Mouse (Mus musculus) limb, embryonic 14.5 days (tissue): Measurements from ENCODE around the gene Cd82. TPM values are rescaled to one million over a fixed set of nuclear protein-coding genes. Genes with fewer than 3 reads are reported as not detected.

Source experiments
- ATAC-seq: fragments of 200-750 bp; cut with Nextera tagmentation; 2 replicates; pipeline ENCODE4 v1.8.0; 2017; ENCODE audit warnings: low read depth, moderate number of reproducible peaks, moderate TSS enrichment; ENCODE audit not compliant: low FRiP score
- DNase-seq: peaks from one replicate; pipeline ENCODE4 v3.0.0-alpha.2; 2015; ENCODE audit warnings: low spot score
- H3K27ac ChIP-seq: fragments of 300-500 bp; sonication (generic); replicated peaks from 2 replicates; pipeline ENCODE4 v1.5.1; 2014; ENCODE audit warnings: low read depth, mild to moderate bottlenecking, low read length, moderate library complexity, mixed read lengths
- H3K27me3 ChIP-seq: fragments of 300-500 bp; sonication (generic); 2 replicates; pipeline ENCODE4 v1.6.1; 2014; ENCODE audit warnings: low read length, mixed read lengths; ENCODE audit not compliant: control insufficient read depth, insufficient read depth
- H3K36me3 ChIP-seq: fragments of 300-500 bp; sonication (generic); 2 replicates; pipeline ENCODE4 v1.6.1; 2014; ENCODE audit warnings: mild to moderate bottlenecking, low read length, moderate library complexity, mixed read lengths; ENCODE audit not compliant: control insufficient read depth, insufficient read depth
- H3K4me1 ChIP-seq: fragments of 300-500 bp; sonication (generic); 2 replicates; pipeline ENCODE4 v1.6.1; 2014; ENCODE audit warnings: antibody characterized with exemption, low read length, mixed read lengths; ENCODE audit not compliant: control insufficient read depth, insufficient read depth
- H3K4me2 ChIP-seq: fragments of 300-500 bp; sonication (generic); replicated peaks from 2 replicates; pipeline ENCODE4 v1.6.1; 2014; ENCODE audit warnings: low read depth, mild to moderate bottlenecking, low read length, moderate library complexity; ENCODE audit not compliant: severe bottlenecking
- H3K4me3 ChIP-seq: fragments of 300-500 bp; sonication (generic); replicated peaks from 2 replicates; pipeline ENCODE4 v1.5.1; 2014; ENCODE audit warnings: low read length
- H3K9ac ChIP-seq: fragments of 300-500 bp; sonication (generic); 2 replicates; pipeline ENCODE4 v1.6.1; 2014; ENCODE audit warnings: mild to moderate bottlenecking, low read depth, low read length, moderate library complexity; ENCODE audit not compliant: severe bottlenecking
- H3K9me3 ChIP-seq: fragments of 300-500 bp; sonication (generic); 2 replicates; pipeline ENCODE4 v1.6.1; 2016; ENCODE audit warnings: low read length; ENCODE audit not compliant: control insufficient read depth
- POLR2A ChIP-seq: fragments of 200-500 bp; IDR thresholded peaks from 2 replicates; pipeline ENCODE4 v1.8.0; 2012; ENCODE audit warnings: inconsistent platforms, mild to moderate bottlenecking, moderate library complexity, borderline replicate concordance; ENCODE audit not compliant: insufficient read depth, insufficient read length; ENCODE audit errors: extremely low read depth
- WGBS: fragments of 180-500 bp; shearing (Covaris S2); extraction: QIAGEN DNeasy Blood & Tissue Kit; methylation state at CpG from one replicate; pipeline ENCODE4 v1.1.7; 2014; 5-methylcytosine and 5-hydroxymethylcytosine counted together
- microRNA-seq: library from miRNA; unstranded; fragments of <30 nt; microRNA quantifications from one replicate; pipeline ENCODE4, GENCODE M21; 2016
- polyA plus RNA-seq, 2 experiments: library from polyadenylated mRNA; depleted of rRNA in 1 of 2; stranded (reverse) in 1 of 2; unstranded in 1 of 2; fragments of >200 nt; fragmentation: Nextera tagmentation in 1 of 2; extraction: Ambion mirVana in 1 of 2; gene quantifications; 2 replicates each; pipeline versions ENCODE4 v1.2.1 to v1.2.3; 2012 to 2014

Cd82 gene
- polyA plus RNA-seq, 2 experiments = 32.9 to 56.6 TPM

DNA sequence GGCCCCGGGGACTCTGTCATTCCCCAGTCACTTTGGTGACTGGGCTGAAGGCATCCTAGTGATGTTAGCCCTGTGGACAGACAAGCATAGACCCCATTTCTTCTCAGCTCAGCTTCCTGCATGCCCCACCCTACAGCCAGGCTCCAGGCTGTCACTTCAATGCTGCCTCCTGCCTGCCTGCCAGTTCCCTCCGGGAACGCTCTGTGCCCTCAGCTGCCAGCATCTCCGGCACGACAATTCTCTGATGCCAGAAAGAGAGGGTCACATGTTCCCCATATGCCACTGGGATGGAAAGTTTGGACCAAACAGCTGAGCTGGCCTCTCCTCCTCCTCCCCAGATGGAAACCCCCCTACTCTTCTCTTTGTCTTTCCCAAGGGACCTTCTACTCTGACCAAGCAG, 79.1 kb downstream of the Cd82 start:
- H3K27ac ChIP-seq = no peak overlapping the region
- no peaks in the 10 kb centered on the region for H3K4me1 ChIP-seq
- no peak for ATAC-seq
- no peak for TF ChIP-seq POLR2A
- DNase-seq = no peak
- 83% methylated on average over 5 of the region's 5 CpGs for WGBS
- no peaks in the 10 kb centered on the region for H3K36me3 ChIP-seq
- no peaks in the 10 kb centered on the region for H3K27me3 ChIP-seq
- no peak overlapping the region for H3K4me3 ChIP-seq
- H3K9ac ChIP-seq = no peak overlapping the region
- H3K9me3 ChIP-seq = no peaks in the 10 kb centered on the region
- H3K4me2 ChIP-seq = no peak overlapping the region

DNA sequence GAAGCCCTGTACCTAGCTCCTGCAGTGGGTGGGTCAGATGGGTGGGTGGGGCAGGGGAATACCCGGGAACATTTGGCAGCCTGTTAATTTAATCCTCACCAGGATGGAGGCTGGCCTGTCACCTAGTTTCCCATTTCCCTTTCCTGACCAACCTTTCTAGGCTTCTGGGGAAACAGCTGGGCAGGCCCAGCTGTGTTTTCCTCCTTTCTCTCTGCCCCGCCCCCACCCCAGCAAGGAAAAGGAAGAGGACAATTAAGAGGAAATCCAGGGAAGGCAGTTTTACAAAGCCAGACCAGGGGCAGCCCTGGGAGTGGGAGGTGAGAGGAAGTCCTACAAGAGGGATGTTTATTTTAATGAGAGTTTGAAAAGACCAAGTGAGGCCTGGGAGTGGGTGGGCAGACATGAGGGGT, 82.3 kb downstream of the Cd82 start:
- ATAC-seq = no peak
- DNase-seq = no peak
- WGBS = 18% methylated on average over 2 of the region's 2 CpGs

DNA sequence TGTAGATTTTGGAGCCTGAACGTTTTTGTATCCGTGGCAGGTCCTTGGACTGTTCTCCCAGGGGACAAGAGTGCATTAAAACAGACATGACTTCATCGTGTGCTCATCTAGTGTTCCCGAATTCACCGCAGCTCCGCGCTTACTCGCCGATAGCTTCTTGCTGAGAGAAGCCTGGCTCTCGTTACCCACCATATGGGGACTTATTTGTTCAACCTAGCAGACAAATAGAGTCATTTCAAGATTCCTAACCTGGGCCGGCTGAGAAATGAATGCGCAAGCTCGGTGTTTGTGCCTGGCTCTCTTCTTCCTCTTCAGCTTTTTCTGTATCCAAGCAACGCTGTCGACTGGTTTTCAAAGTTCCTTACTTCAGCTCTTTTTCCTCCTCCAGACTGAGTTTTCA, 85.1 kb downstream of the Cd82 start:
- peak; percentile 73 for ATAC-seq
- Histone ChIP-seq H3K27me3 (no peaks in the 10 kb centered on the region), H3K4me3 (no peak overlapping the region), H3K4me2 (no peak overlapping the region), H3K27ac (no peak overlapping the region; the same call in 1 of the 2 replicates), H3K9me3 (no peaks in the 10 kb centered on the region), H3K36me3 (no peaks in the 10 kb centered on the region), H3K9ac (no peak overlapping the region), H3K4me1 (0 out of 2 replicates have a peak, but pooled peaks cover 6% of the 10 kb centered on the region)
- WGBS = 41% methylated on average over 15 of the region's 15 CpGs
- DNase-seq = peak; percentile 75
- no peak for TF ChIP-seq POLR2A

More for the DNA sequence above, 82.3 kb downstream of the Cd82 start:
- H3K4me1 ChIP-seq = 0 out of 2 replicates have a peak, but pooled peaks cover 6% of the 10 kb centered on the region
- H3K4me2 ChIP-seq = no peak overlapping the region
- no peaks in the 10 kb centered on the region for H3K36me3 ChIP-seq
- H3K9ac ChIP-seq = no peak overlapping the region
- no peaks in the 10 kb centered on the region for H3K27me3 ChIP-seq
- H3K4me3 ChIP-seq = no peak overlapping the region
- no peak overlapping the region for H3K27ac ChIP-seq
- no peaks in the 10 kb centered on the region for H3K9me3 ChIP-seq
- no peak for TF ChIP-seq POLR2A

DNA sequence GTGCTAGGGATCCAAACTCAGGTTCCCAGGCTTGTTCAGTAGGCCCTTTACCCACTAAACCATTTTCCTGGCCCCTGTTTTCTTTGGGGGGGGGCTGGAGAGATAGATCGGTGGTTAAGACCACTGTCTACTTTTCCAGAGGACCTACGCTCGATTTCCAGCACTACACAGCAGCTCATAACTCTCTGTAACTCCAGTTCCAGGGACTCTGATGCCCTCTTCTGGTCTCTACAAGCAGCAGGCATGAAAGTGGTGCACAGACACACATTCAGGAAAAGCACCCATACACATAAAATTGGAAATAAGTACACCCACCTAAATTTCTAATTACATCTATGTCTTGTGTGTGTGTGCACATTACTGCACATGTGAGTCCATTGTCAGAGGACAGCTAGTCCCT, 85.8 kb downstream of the Cd82 start:
- H3K9ac ChIP-seq = no peak overlapping the region
- no peaks in the 10 kb centered on the region for H3K36me3 ChIP-seq
- H3K4me3 ChIP-seq = no peak overlapping the region
- H3K27me3 ChIP-seq = no peaks in the 10 kb centered on the region
- H3K4me2 ChIP-seq = no peak overlapping the region
- no peaks in the 10 kb centered on the region for H3K9me3 ChIP-seq
- ATAC-seq = no peak
- DNase-seq = no peak
- no peak overlapping the region for H3K27ac ChIP-seq
- TF ChIP-seq POLR2A = no peak
- 97% methylated on average over 3 of the region's 3 CpGs for WGBS
- H3K4me1 ChIP-seq = 0 out of 2 replicates have a peak, but pooled peaks cover 6% of the 10 kb centered on the region

DNA sequence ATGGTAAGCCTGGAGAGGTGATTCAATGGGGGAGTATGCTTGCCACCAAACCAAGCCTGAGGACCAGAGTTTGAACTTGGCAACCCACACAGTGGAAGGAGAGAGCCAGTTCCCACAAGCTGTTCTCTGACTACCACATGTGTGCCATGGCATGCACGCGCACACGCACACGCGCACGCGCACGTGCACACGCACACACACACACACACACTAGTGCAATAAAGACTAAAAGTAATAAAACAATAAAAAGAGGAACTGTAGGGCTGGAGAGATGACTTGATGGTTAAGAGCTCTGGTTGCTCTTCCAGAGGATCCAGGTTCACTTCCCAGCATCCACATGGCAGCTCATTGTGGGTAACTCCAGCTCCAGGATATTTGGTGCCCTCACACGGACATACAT, 90.1 kb downstream of the Cd82 start:
- no peak for TF ChIP-seq POLR2A
- peaks cover 12% of the 10 kb centered on the region for H3K4me1 ChIP-seq
- no peak overlapping the region for H3K4me3 ChIP-seq
- DNase-seq = no peak
- H3K9ac ChIP-seq = no peak overlapping the region
- no peak overlapping the region for H3K27ac ChIP-seq
- no peak for ATAC-seq
- 94% methylated on average over 10 of the region's 10 CpGs for WGBS
- no peaks in the 10 kb centered on the region for H3K36me3 ChIP-seq
- H3K4me2 ChIP-seq = no peak overlapping the region
- no peaks in the 10 kb centered on the region for H3K9me3 ChIP-seq
- no peaks in the 10 kb centered on the region for H3K27me3 ChIP-seq

DNA sequence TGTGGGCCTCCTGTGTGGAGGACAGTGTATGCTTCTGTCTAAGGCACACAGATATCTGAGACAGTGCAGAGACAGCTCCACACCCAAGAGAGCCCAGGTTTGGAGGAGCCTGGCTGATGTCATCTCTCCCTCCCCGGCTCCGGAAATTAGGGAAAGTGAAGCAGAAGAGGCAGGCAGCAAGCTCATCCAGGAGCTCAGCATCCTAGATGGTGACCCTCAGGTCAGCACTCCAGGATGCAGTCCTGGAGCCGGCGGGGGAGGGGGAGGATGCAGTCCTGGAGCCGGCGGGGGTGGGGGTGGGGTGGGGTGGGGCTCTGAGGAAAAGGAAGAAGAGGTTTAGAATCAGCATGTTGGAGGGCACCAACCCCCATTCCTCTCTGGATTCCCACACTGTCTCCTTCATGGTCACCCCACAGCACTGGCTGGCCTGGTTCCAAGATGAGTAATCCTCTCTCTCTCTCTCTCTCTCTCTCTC, 90.8 kb downstream of the Cd82 start:
- Histone ChIP-seq H3K9me3 (no peaks in the 10 kb centered on the region), H3K4me3 (no peak overlapping the region), H3K9ac (no peak overlapping the region), H3K27me3 (no peaks in the 10 kb centered on the region), H3K4me2 (no peak overlapping the region), H3K36me3 (no peaks in the 10 kb centered on the region), H3K27ac (no peak overlapping the region), H3K4me1 (peaks cover 11% of the 10 kb centered on the region)
- 6% methylated on average over 5 of the region's 6 CpGs for WGBS
- DNase-seq (peak; percentile 10), ATAC-seq (no peak)
- no peak for TF ChIP-seq POLR2A

Small RNA genes within 50 kb of the gene (microRNA-seq; reads per million reads assigned to microRNA genes)
- gene Mir7001 = not detected

Other genes starting within 250 kb of the Cd82 start
- gene Tspan18, start 128.6 kb downstream of the Cd82 start, polyA plus RNA-seq (2012; rRNA removed) = 34.5 and 42.3 TPM in 2 replicates
- 24.5 and 26.6 TPM in 2 replicates for gene Tspan18, start 128.6 kb downstream of the Cd82 start, polyA plus RNA-seq (2014; fragmentation: Nextera tagmentation; extraction: Ambion mirVana)
- gene Gm10803, start 97.4 kb upstream of the Cd82 start, polyA plus RNA-seq (2012; rRNA removed) = 0.03 TPM in 1 of 2 replicates, not detected in the other
- not detected in 2 replicates for gene Gm10803, start 97.4 kb upstream of the Cd82 start, polyA plus RNA-seq (2014; fragmentation: Nextera tagmentation; extraction: Ambion mirVana)
- gene Alx4, start 179.2 kb upstream of the Cd82 start, polyA plus RNA-seq (2012; rRNA removed) = 5.8 and 6.0 TPM in 2 replicates
- gene Alx4, start 179.2 kb upstream of the Cd82 start, polyA plus RNA-seq (2014; fragmentation: Nextera tagmentation; extraction: Ambion mirVana) = 2.6 and 3.0 TPM in 2 replicates